Mouse (Mus musculus): ENCODE results near the gene Dusp19.

DNA sequence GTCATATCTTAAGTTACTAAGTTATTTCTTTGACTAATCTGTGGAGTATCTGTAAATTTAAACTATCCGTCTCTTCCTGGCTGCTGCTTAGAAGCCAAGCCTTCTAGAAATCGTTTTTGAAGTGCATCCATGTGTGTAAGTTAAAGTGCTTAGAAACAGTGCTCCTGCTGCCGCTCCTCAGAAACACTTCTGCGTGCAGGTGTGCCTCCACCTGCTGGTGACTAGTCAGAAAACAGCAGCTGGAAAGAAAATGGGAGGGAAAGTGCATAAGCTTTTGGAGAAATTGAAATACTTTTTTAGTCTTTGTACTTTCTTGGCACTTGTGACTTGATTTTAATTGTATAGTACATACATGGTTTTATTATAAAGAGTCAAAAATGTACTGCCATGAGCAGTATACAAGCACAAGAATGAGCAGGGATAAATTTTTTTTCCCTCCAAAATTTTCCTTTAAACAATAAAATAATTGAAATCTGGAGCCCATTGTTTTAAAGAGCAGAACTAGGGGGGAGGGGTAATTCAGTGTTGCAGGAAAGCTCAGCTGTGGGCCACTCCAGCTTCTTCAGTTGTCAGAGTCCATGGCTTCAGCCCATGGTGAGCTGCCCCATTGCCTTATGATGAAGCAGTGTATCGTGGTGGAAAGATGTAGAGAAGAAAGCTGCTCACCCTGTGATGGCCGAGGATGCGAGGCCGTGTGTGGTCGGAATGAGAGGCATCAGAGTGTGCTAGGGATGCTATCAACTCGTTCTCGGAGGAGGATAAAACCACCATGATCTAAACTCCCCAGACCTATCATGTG is 53.2 kb downstream of the Dusp19 start:
- TF ChIP-seq CTCF (IDR thresholded peaks at IDR 0.05; ENCODE audit: borderline replicate concordance, extremely low read depth, insufficient read depth, insufficient read length) (peak; percentile 38; the same call in 1 of the 2 replicates), POLR2A (IDR thresholded peaks at IDR 0.05; ENCODE audit: borderline replicate concordance, extremely low read depth, insufficient read depth, insufficient read length, poor library complexity, severe bottlenecking) (no peak)

All from brain, embryonic 14.5 days (tissue).